Mouse (Mus musculus) kidney, postnatal 4 days (tissue): ENCODE results near the gene Gpt2.

Experiments used
- DNase-seq, 2 experiments: peaks; one replicate each; pipeline ENCODE4 v3.0.0; 2021; ENCODE audit warnings: mixed read lengths in 2 of 2

The Gpt2 gene

GRCm38 (mm10) chr8:85492125-85492875 lies at the start of gene Gpt2:
TSS of gene Gpt2 (plus strand) at chr8:85492576.
- peak; percentile 93 to 95 for DNase-seq

- no peak for DNase-seq
These were observed 48.3 kb upstream of the Gpt2 start for GRCm38 (mm10) chr8:85444092-85444491.

- no peak for DNase-seq
These were observed 46.3 kb upstream of the Gpt2 start for GRCm38 (mm10) chr8:85445936-85446685.

- no peak for DNase-seq
These were observed 42.0 kb upstream of the Gpt2 start for GRCm38 (mm10) chr8:85450335-85450734.

- DNase-seq, result peak; percentile 53 to 61
These were observed 40.0 kb upstream of the Gpt2 start for GRCm38 (mm10) chr8:85452328-85452727.

GRCm38 (mm10) chr8:85453256-85453655 lies 39.1 kb upstream of the Gpt2 start:
- no peak for DNase-seq

- no peak for DNase-seq
These were observed 37.6 kb upstream of the Gpt2 start for GRCm38 (mm10) chr8:85454750-85455149.

GRCm38 (mm10) chr8:85456536-85456935 lies 35.8 kb upstream of the Gpt2 start:
- DNase-seq, result peak; percentile 80 to 84

- no peak for DNase-seq
These were observed 32.8 kb upstream of the Gpt2 start for GRCm38 (mm10) chr8:85459582-85459981.

GRCm38 (mm10) chr8:85460804-85461203 lies 31.6 kb upstream of the Gpt2 start:
- peak in 1 of 2 experiments; percentile 23 for DNase-seq

- DNase-seq, result peak; percentile 26 to 32
These were observed 31.0 kb upstream of the Gpt2 start for GRCm38 (mm10) chr8:85461377-85461776.

GRCm38 (mm10) chr8:85462441-85462840 lies 29.9 kb upstream of the Gpt2 start:
- DNase-seq, result peak; percentile 41 to 62

GRCm38 (mm10) chr8:85464316-85464715 lies 28.1 kb upstream of the Gpt2 start:
- DNase-seq, result no peak

- DNase-seq, result no peak
These were observed 26.3 kb upstream of the Gpt2 start for GRCm38 (mm10) chr8:85466056-85466455.

- no peak for DNase-seq
These were observed 21.6 kb upstream of the Gpt2 start for GRCm38 (mm10) chr8:85470753-85471152.

- no peak for DNase-seq
These were observed 19.6 kb upstream of the Gpt2 start for GRCm38 (mm10) chr8:85472800-85473199.

GRCm38 (mm10) chr8:85473246-85473645 lies 19.1 kb upstream of the Gpt2 start:
- DNase-seq, result peak in 1 of 2 experiments; percentile 24

- no peak for DNase-seq
These were observed 17.5 kb upstream of the Gpt2 start for GRCm38 (mm10) chr8:85474924-85475323.

- no peak for DNase-seq
These were observed 15.3 kb upstream of the Gpt2 start for GRCm38 (mm10) chr8:85476970-85477545.

GRCm38 (mm10) chr8:85478397-85478796 lies 14.0 kb upstream of the Gpt2 start:
- no peak for DNase-seq

GRCm38 (mm10) chr8:85479710-85480109 lies 12.7 kb upstream of the Gpt2 start:
- no peak for DNase-seq

- peak; percentile 41 to 65 for DNase-seq
These were observed 10.5 kb upstream of the Gpt2 start for GRCm38 (mm10) chr8:85481900-85482299.

GRCm38 (mm10) chr8:85482427-85482826 lies 9.9 kb upstream of the Gpt2 start:
- DNase-seq, result peak in 1 of 2 experiments; percentile 30
